Mouse (Mus musculus) ES-Bruce4 (cell line): Measurements from ENCODE around the gene Pitpnm2.

ENCODE experiments used
- CTCF ChIP-seq: IDR thresholded peaks from one replicate; pipeline ENCODE4 v1.8.1; 2011; ENCODE audit warnings: low read depth, low read length
- EP300 ChIP-seq: IDR thresholded peaks from 2 replicates; pipeline ENCODE4 v1.6.1; 2011; ENCODE audit warnings: low read depth, low read length; ENCODE audit not compliant: insufficient read depth
- POLR2A ChIP-seq: IDR thresholded peaks from one replicate; pipeline ENCODE4 v1.8.1; 2011; ENCODE audit warnings: low read length; ENCODE audit not compliant: insufficient read depth

GRCm38 (mm10) chr5:124211669-124212068 is 37.9 kb downstream of the Pitpnm2 start:
- TF ChIP-seq CTCF (no peak), POLR2A (no peak), EP300 (no peak)
